Mouse (Mus musculus) midbrain, embryonic 16.5 days (tissue): Measurements from ENCODE around the gene Lrrc61. TPM values are rescaled to one million over a fixed set of nuclear protein-coding genes. Genes with fewer than 3 reads are reported as not detected.

Experiments used
- ATAC-seq: fragments of 200-750 bp; cut with Nextera tagmentation; 2 replicates; pipeline ENCODE4 v1.8.0; 2017; ENCODE audit warnings: moderate TSS enrichment
- H3K27ac ChIP-seq: fragments of 300-500 bp; sonication (generic); 2 replicates; pipeline ENCODE4 v1.5.1; 2014; ENCODE audit warnings: mild to moderate bottlenecking, low read length, mixed read lengths
- H3K27me3 ChIP-seq: fragments of 300-500 bp; sonication (generic); 2 replicates; pipeline ENCODE4 v1.6.1; 2014; ENCODE audit warnings: low read depth, low read length, mixed read lengths; ENCODE audit not compliant: control insufficient read depth, insufficient read depth
- H3K36me3 ChIP-seq: fragments of 300-500 bp; sonication (generic); 2 replicates; pipeline ENCODE4 v1.6.1; 2014; ENCODE audit warnings: mild to moderate bottlenecking, low read length, moderate library complexity, mixed read lengths; ENCODE audit not compliant: control insufficient read depth, insufficient read depth
- H3K4me1 ChIP-seq: fragments of 300-500 bp; sonication (generic); 2 replicates; pipeline ENCODE4 v1.6.1; 2014; ENCODE audit warnings: mild to moderate bottlenecking, low read length, mixed read lengths; ENCODE audit not compliant: control insufficient read depth, insufficient read depth
- H3K4me2 ChIP-seq: fragments of 300-500 bp; sonication (generic); 2 replicates; pipeline ENCODE4 v1.6.1; 2014; ENCODE audit warnings: mild to moderate bottlenecking, low read length, mixed read lengths
- H3K4me3 ChIP-seq: fragments of 300-500 bp; sonication (generic); 2 replicates; pipeline ENCODE4 v1.5.1; 2014; ENCODE audit warnings: low read depth, mild to moderate bottlenecking, low read length, moderate library complexity, mixed read lengths
- H3K9ac ChIP-seq: fragments of 300-500 bp; sonication (generic); 2 replicates; pipeline ENCODE4 v1.6.1; 2014; ENCODE audit warnings: low read depth, low read length, mixed read lengths
- H3K9me3 ChIP-seq: fragments of 300-500 bp; sonication (generic); replicated peaks from 2 replicates; pipeline ENCODE4 v1.6.1; 2014; ENCODE audit warnings: mild to moderate bottlenecking, low read length, mixed read lengths; ENCODE audit not compliant: control insufficient read depth, poor library complexity, severe bottlenecking
- whole genome bisulfite sequencing: fragments of 180-500 bp; shearing (Covaris S2); extraction: QIAGEN DNeasy Blood & Tissue Kit; methylation state at CpG from one replicate; pipeline ENCODE4 v1.1.7; 2014; 5-methylcytosine and 5-hydroxymethylcytosine counted together
- polyA plus RNA-seq: library from polyadenylated mRNA; unstranded; fragments of >200 nt; fragmentation: Nextera tagmentation; extraction: Ambion mirVana; gene quantifications from 2 replicates; pipeline ENCODE4 v1.2.1, GENCODE M21; 2015

Gene Lrrc61
- polyA plus RNA-seq, 1 experiment from 2014 or later, result 27.9 TPM

- H3K36me3 ChIP-seq, result peaks cover 17% of the 10 kb centered on the region
- no peaks in the 10 kb centered on the region for H3K9me3 ChIP-seq
- peaks cover 17% of the 10 kb centered on the region for H3K4me1 ChIP-seq
- no peak overlapping the region for H3K9ac ChIP-seq
- ATAC-seq, result no peak
- H3K4me2 ChIP-seq, result no peak overlapping the region
- no peak overlapping the region for H3K27ac ChIP-seq
- H3K27me3 ChIP-seq, result no peaks in the 10 kb centered on the region
- 100% methylated on average over 3 of the region's 3 CpGs for WGBS
- no peak overlapping the region for H3K4me3 ChIP-seq
Measured at GRCm38 (mm10) chr6:48542631-48543030, 12.0 kb upstream of the Lrrc61 start.

GRCm38 (mm10) chr6:48545251-48545650 lies 9.3 kb upstream of the Lrrc61 start:
- Histone ChIP-seq H3K4me1 (no peaks in the 10 kb centered on the region), H3K27me3 (no peaks in the 10 kb centered on the region), H3K4me2 (no peak overlapping the region), H3K27ac (no peak overlapping the region), H3K4me3 (no peak overlapping the region), H3K9ac (no peak overlapping the region), H3K36me3 (peaks cover 16% of the 10 kb centered on the region), H3K9me3 (no peaks in the 10 kb centered on the region)
- no peak for ATAC-seq
- 86% methylated on average over 5 of the region's 5 CpGs for WGBS

GRCm38 (mm10) chr6:48546271-48546670 lies 8.3 kb upstream of the Lrrc61 start:
- 46% methylated on average over 1 of the region's 1 CpGs for WGBS
- no peak for ATAC-seq
- Histone ChIP-seq H3K9ac (no peak overlapping the region), H3K4me1 (no peaks in the 10 kb centered on the region), H3K4me3 (no peak overlapping the region), H3K4me2 (no peak overlapping the region), H3K27ac (no peak overlapping the region), H3K36me3 (peaks cover 6% of the 10 kb centered on the region), H3K27me3 (no peaks in the 10 kb centered on the region), H3K9me3 (no peaks in the 10 kb centered on the region)

GRCm38 (mm10) chr6:48546858-48547257 lies 7.7 kb upstream of the Lrrc61 start:
- no peaks in the 10 kb centered on the region for H3K9me3 ChIP-seq
- ATAC-seq, result no peak
- no peak overlapping the region for H3K4me2 ChIP-seq
- no peak overlapping the region for H3K4me3 ChIP-seq
- 81% methylated on average over 4 of the region's 4 CpGs for whole genome bisulfite sequencing
- H3K27ac ChIP-seq, result no peak overlapping the region
- H3K9ac ChIP-seq, result no peak overlapping the region
- H3K27me3 ChIP-seq, result no peaks in the 10 kb centered on the region
- H3K4me1 ChIP-seq, result no peaks in the 10 kb centered on the region
- H3K36me3 ChIP-seq, result peaks cover under 1% of the 10 kb centered on the region; the same call in 1 of the 2 replicates

GRCm38 (mm10) chr6:48548314-48548713 lies 6.3 kb upstream of the Lrrc61 start:
- Histone ChIP-seq H3K9ac (no peak overlapping the region), H3K4me3 (no peak overlapping the region), H3K4me1 (no peaks in the 10 kb centered on the region), H3K36me3 (no peaks in the 10 kb centered on the region), H3K4me2 (no peak overlapping the region), H3K27ac (no peak overlapping the region), H3K9me3 (no peaks in the 10 kb centered on the region), H3K27me3 (no peaks in the 10 kb centered on the region)
- 91% methylated on average over 6 of the region's 6 CpGs for WGBS
- ATAC-seq, result no peak

GRCm38 (mm10) chr6:48552918-48553317 lies 1.7 kb upstream of the Lrrc61 start:
- WGBS, result 58% methylated on average over 4 of the region's 4 CpGs
- ATAC-seq, result no peak
- H3K27ac ChIP-seq, result no peak overlapping the region
- no peak overlapping the region for H3K4me2 ChIP-seq
- peaks cover 15% of the 10 kb centered on the region for H3K4me1 ChIP-seq
- H3K27me3 ChIP-seq, result no peaks in the 10 kb centered on the region
- no peak overlapping the region for H3K4me3 ChIP-seq
- no peak overlapping the region for H3K9ac ChIP-seq
- H3K36me3 ChIP-seq, result no peaks in the 10 kb centered on the region
- H3K9me3 ChIP-seq, result no peaks in the 10 kb centered on the region

GRCm38 (mm10) chr6:48553819-48554218 lies 777 bp upstream of the Lrrc61 start:
- H3K9me3 ChIP-seq, result no peaks in the 10 kb centered on the region
- peak; percentile 16 for ATAC-seq
- 62% methylated on average over 4 of the region's 4 CpGs for WGBS

GRCm38 (mm10) chr6:48555104-48555890 lies 701 bp downstream of the Lrrc61 start:
- peak overlapping the region; percentile 98 for H3K27ac ChIP-seq
- 0 out of 2 replicates have a peak, but pooled peaks cover 2% of the 10 kb centered on the region for H3K36me3 ChIP-seq
- H3K9me3 ChIP-seq, result no peaks in the 10 kb centered on the region
- peak overlapping the region; percentile 56 for H3K4me3 ChIP-seq
- WGBS, result 27% methylated on average over 13 of the region's 14 CpGs
- ATAC-seq, result peak; percentile 91
- peak overlapping the region; percentile 74 for H3K4me2 ChIP-seq
- H3K27me3 ChIP-seq, result no peaks in the 10 kb centered on the region
- peaks cover 15% of the 10 kb centered on the region for H3K4me1 ChIP-seq
- peak overlapping the region; percentile 78 for H3K9ac ChIP-seq

More at GRCm38 (mm10) chr6:48553819-48554218, 777 bp upstream of the Lrrc61 start:
- peak overlapping the region; percentile 98 for H3K27ac ChIP-seq
- peak overlapping the region; percentile 56 for H3K4me3 ChIP-seq
- H3K9ac ChIP-seq, result peak overlapping the region; percentile 78
- no peaks in the 10 kb centered on the region for H3K27me3 ChIP-seq
- peaks cover 15% of the 10 kb centered on the region for H3K4me1 ChIP-seq
- no peaks in the 10 kb centered on the region for H3K36me3 ChIP-seq
- H3K4me2 ChIP-seq, result peak overlapping the region; percentile 74

GRCm38 (mm10) chr6:48555956-48556355 lies 1.4 kb downstream of the Lrrc61 start:
- Histone ChIP-seq H3K27me3 (no peaks in the 10 kb centered on the region), H3K4me1 (peaks cover 15% of the 10 kb centered on the region), H3K9me3 (no peaks in the 10 kb centered on the region), H3K36me3 (0 out of 2 replicates have a peak, but pooled peaks cover 2% of the 10 kb centered on the region), H3K27ac (peak overlapping the region; percentile 98), H3K4me3 (no peak overlapping the region), H3K4me2 (peak overlapping the region; percentile 74), H3K9ac (no peak overlapping the region)
- ATAC-seq, result no peak
- WGBS, result 97% methylated on average over 3 of the region's 3 CpGs
